ENCODE assay signal across 12 mouse cellular contexts in the genomic region with DNA sequence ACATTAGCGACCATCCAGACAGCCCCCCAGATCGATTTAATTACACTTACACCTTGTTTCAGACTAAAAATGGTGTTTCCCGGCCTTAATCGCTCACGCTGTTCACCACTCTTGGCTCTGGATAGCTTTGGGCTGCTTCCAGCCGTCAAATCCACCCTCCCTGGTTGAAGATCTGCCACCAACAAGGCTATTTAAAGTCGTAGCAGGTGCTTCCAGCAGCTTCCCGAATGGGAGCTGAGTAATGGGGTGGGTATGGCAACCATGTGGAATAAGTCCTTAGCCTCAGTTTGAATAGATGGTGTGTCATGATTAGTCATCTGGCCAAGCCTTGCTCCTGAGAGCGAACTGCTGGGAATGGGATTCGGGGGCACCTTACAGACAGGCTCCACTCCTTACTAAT.
A peak's percentile ranks its signal among the peaks of the same experiment; 100 is the strongest.
DNase-seq lines count a peak whose midpoint lies in the region; ATAC-seq and TF ChIP-seq lines count a peak whose summit lies in the region.
"Had no signal": no experiment of that assay in that cellular context is flagged by ENCODE, and none has a peak within 500 bp of the region (broad histone marks: within the 10 kb centered on the region; RNA-seq: fewer than 3 reads in every experiment).

No protein-coding gene starts in this region.

- intact Hi-C loops in left cerebral cortex, postnatal 36 days (cut with DNase I): no loop called here

- no peak overlapping the region for H3K27ac ChIP-seq in forebrain, embryonic 14.5 days (ENCODE audit: low read depth, low read length)
- H3K27ac ChIP-seq in forebrain, embryonic 12.5 days: no peak overlapping the region
- H3K27ac ChIP-seq in cerebellum, adult 2 months (ENCODE audit: insufficient read depth, low read length): no peak overlapping the region
- H3K27ac ChIP-seq: hindbrain, embryonic 15.5 days; limb, embryonic 15.5 days; midbrain, embryonic 12.5 days had no signal

- no peak overlapping the region for H3K9ac ChIP-seq in forebrain, embryonic 14.5 days (ENCODE audit: low read length)
- H3K9ac ChIP-seq in forebrain, embryonic 12.5 days: no peak overlapping the region
- H3K9ac ChIP-seq: hindbrain, embryonic 15.5 days; limb, embryonic 15.5 days; midbrain, embryonic 12.5 days had no signal

- no peak overlapping the region for H3K4me3 ChIP-seq in forebrain, embryonic 14.5 days (ENCODE audit: low read depth, low read length)
- H3K4me3 ChIP-seq in forebrain, embryonic 12.5 days (replicated peaks): no peak overlapping the region
- H3K4me3 ChIP-seq in cerebellum, adult 2 months (replicated peaks; ENCODE audit: insufficient read depth, low read depth, low read length): no peak overlapping the region
- H3K4me3 ChIP-seq: hindbrain, embryonic 15.5 days; limb, embryonic 15.5 days; midbrain, embryonic 12.5 days had no signal

- WGBS in forebrain, embryonic 14.5 days: 45% methylated on average over 10 of the region's 10 CpGs
- WGBS in forebrain, embryonic 12.5 days: 79% methylated on average over 10 of the region's 10 CpGs
- 9% methylated on average over 10 of the region's 10 CpGs for WGBS in cerebellum, adult 2 months

- no peak overlapping the region for H3K4me2 ChIP-seq in forebrain, embryonic 14.5 days (ENCODE audit: low read length)
- H3K4me2 ChIP-seq in forebrain, embryonic 12.5 days: no peak overlapping the region
- H3K4me2 ChIP-seq: hindbrain, embryonic 15.5 days; limb, embryonic 15.5 days; midbrain, embryonic 12.5 days had no signal

- DNase-seq in forebrain, embryonic 14.5 days (ENCODE audit: low spot score): peak; percentile 79
- DNase-seq in cerebellum, adult 2 months: peak; percentile 77 to 87
- DNase-seq in layer of hippocampus, adult 11-12 months (ENCODE audit: low spot score): peak; percentile 70
- peak; percentile 75 to 82 for DNase-seq in left cerebral cortex, postnatal 36 days (ENCODE audit: low spot score in 2 of 2)
- DNase-seq in lung, postnatal 4 days: no peak
- DNase-seq in spleen, adult 18-20 months: no peak
- no peak for DNase-seq in neural tube, embryonic 10.5 days (ENCODE audit: extremely low spot score, low spot score)

- H3K4me1 ChIP-seq in forebrain, embryonic 14.5 days (ENCODE audit: control insufficient read depth, insufficient read depth, low read length): 0 out of 2 replicates have a peak, but pooled peaks cover 2% of the 10 kb centered on the region
- peaks cover 7% of the 10 kb centered on the region; the same call in 1 of the 2 replicates for H3K4me1 ChIP-seq in forebrain, embryonic 12.5 days
- peaks cover 24% of the 10 kb centered on the region for H3K4me1 ChIP-seq in cerebellum, adult 2 months (ENCODE audit: control insufficient read depth, insufficient read depth, low read length)
- H3K4me1 ChIP-seq: limb, embryonic 15.5 days; midbrain, embryonic 12.5 days had no signal

- H3K36me3 ChIP-seq in forebrain, embryonic 14.5 days (ENCODE audit: control insufficient read depth, insufficient read depth, low read length): no peaks in the 10 kb centered on the region
- no peaks in the 10 kb centered on the region for H3K36me3 ChIP-seq in forebrain, embryonic 12.5 days (replicated peaks)
- H3K36me3 ChIP-seq: hindbrain, embryonic 15.5 days; limb, embryonic 15.5 days; midbrain, embryonic 12.5 days had no signal

- no peak for TF ChIP-seq CTCF in cerebellum, adult 2 months (IDR thresholded peaks at IDR 0.05; ENCODE audit: borderline replicate concordance, insufficient read depth, low read depth, low read length)

- no peaks in the 10 kb centered on the region for H3K27me3 ChIP-seq in forebrain, embryonic 14.5 days (replicated peaks; ENCODE audit: control insufficient read depth, insufficient read depth, low read length)
- H3K27me3 ChIP-seq in forebrain, embryonic 12.5 days: no peaks in the 10 kb centered on the region
- no peaks in the 10 kb centered on the region for H3K27me3 ChIP-seq in cerebellum, adult 2 months (ENCODE audit: control insufficient read depth, insufficient read depth, low read length)
- H3K27me3 ChIP-seq: hindbrain, embryonic 15.5 days; limb, embryonic 15.5 days; midbrain, embryonic 12.5 days; Patski had no signal

- ATAC-seq in forebrain, embryonic 14.5 days: peak; percentile 37; the same call in 1 of the 2 replicates
- ATAC-seq in forebrain, embryonic 12.5 days (ENCODE audit: low FRiP score): no peak
- ATAC-seq: Patski had no signal

- TF ChIP-seq POLR2A in cerebellum, adult 2 months (IDR thresholded peaks at IDR 0.05; ENCODE audit: borderline replicate concordance, insufficient read depth, low read length): no peak

- no peaks in the 10 kb centered on the region for H3K9me3 ChIP-seq in forebrain, embryonic 14.5 days (replicated peaks; ENCODE audit: control insufficient read depth, low read length)
- H3K9me3 ChIP-seq in forebrain, embryonic 12.5 days: no peaks in the 10 kb centered on the region
- H3K9me3 ChIP-seq: hindbrain, embryonic 15.5 days; limb, embryonic 15.5 days; midbrain, embryonic 12.5 days had no signal

Comparison
In these comparisons a context has a peak if more than half of its experiments do, and no peak if none do; other contexts are left out.
1. DNase-seq: peak in forebrain, embryonic 14.5 days (single experiment), cerebellum, adult 2 months (2 of 2), layer of hippocampus, adult 11-12 months (single experiment) and left cerebral cortex, postnatal 36 days (2 of 2); none in lung, postnatal 4 days (0 of 2), spleen, adult 18-20 months (0 of 2) and neural tube, embryonic 10.5 days (single experiment).